Mouse (Mus musculus): Measurements from ENCODE around the gene Sh3tc1.
A peak's percentile ranks its signal among the peaks of the same experiment; 100 is the strongest.

Sh3tc1 gene

GRCm38 (mm10) chr5:35755131-35755733 is 15.4 kb upstream of the Sh3tc1 start:
- peak; percentile 90 for DNase-seq (ENCODE audit: low read depth, low spot score)

DNA sequence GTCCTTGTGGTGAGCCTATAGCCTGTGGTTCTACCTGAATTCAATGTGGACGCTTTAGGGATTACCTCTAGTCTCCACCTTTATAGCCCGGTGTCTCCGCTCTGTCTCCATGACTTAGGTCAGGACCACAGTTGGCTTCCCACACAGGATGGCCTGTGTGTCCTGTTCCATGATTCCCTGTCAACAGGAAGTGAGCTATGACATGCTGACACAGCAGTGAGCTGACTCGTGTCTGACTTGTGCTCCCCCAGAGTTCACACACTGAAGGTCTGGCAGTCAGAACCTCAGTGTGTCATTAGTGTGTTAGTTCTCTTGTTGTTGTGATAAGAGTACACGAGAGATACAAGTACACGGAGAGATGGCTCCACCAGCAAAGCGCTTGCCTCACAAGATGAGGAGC is 11.2 kb upstream of the Sh3tc1 start:
- DNase-seq (ENCODE audit: low read depth, low spot score) = no peak

DNA sequence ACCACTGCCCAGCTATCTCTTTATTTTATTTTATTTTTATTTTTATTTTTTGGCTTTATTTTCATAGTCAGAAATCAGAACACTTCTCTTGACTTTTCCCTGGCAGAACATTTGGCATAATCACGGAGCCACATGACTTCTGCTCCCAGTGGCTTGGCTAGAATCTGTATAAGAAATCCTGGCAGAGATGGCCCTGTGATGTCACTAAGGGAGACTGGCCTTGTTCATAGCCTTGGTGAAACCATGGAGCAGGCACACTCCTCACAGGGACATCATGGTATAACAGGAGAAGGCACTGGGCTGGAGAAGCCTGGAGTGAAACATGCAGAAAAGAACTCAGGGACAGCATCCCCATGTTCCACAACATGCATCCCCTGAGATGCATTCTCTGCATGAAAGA is 10.2 kb upstream of the Sh3tc1 start:
- no peak for DNase-seq (ENCODE audit: low read depth, low spot score)

DNA sequence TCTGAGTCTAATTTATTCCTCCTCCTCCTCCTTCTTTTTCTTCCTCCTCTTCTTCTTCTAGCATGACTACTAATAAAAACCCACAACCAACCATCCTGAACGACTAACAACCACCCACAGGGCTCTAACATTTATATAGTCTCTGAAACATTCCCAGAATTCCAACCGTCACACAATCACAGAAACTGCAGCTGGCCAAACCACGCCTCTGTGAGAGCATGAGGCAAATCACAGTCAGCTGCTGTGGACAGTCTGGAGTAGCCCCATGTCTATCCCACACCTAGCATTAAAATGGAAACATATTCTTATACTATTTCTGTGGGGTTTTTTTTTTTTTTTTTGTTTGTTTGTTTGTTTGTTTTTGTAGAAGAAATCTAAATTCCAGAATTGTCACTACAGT is 9.6 kb upstream of the Sh3tc1 start:
- no peak for DNase-seq (ENCODE audit: low read depth, low spot score)

DNA sequence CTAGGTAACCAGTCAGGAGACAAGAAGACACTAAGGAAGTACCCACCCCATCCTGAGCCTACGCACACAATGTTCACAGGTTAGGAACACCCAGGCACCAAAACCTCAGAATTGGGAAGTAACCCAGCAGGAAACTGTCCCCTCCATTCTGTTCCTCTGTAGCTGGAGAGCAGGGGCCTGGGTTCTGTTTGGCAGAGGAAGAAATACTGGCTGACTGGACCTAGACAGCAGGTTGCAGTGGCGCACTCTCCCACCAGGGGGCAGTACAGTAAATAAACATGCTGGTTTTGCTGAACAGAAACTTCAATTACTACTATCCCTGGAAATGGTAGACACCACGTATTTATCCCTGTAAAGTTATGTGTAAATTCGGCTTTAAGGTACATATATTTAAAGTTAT is 7.1 kb upstream of the Sh3tc1 start:
- DNase-seq (ENCODE audit: low read depth, low spot score) = peak; percentile 67

DNA sequence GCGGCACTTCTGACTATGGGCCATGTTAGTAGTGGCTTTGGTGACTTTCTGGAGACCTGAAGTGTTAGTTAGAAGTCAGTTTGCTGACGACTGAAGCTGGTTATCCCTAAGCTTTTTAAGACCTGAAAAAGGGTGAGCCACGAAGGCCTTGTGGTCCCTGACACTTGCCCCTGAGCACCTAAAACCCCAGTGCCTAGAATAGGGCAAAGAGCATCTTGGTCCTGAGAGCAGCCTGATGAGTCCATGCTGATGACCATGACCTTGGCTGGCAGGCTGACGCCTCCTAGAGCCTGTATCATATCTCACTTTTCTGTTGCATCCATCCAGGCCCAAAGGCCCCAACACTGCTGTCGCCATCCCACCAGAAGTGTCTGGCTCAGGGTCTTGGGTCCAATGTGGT is 5.6 kb upstream of the Sh3tc1 start:
- DNase-seq (ENCODE audit: low read depth, low spot score) = no peak

GRCm38 (mm10) chr5:35743990-35744722 is 4.4 kb upstream of the Sh3tc1 start:
- DNase-seq (ENCODE audit: low read depth, low spot score) = no peak

GRCm38 (mm10) chr5:35743238-35743951 is 3.6 kb upstream of the Sh3tc1 start:
- DNase-seq (ENCODE audit: low read depth, low spot score) = no peak

GRCm38 (mm10) chr5:35741225-35741820 is 1.5 kb upstream of the Sh3tc1 start:
- DNase-seq (ENCODE audit: low read depth, low spot score) = peak; percentile 44

DNA sequence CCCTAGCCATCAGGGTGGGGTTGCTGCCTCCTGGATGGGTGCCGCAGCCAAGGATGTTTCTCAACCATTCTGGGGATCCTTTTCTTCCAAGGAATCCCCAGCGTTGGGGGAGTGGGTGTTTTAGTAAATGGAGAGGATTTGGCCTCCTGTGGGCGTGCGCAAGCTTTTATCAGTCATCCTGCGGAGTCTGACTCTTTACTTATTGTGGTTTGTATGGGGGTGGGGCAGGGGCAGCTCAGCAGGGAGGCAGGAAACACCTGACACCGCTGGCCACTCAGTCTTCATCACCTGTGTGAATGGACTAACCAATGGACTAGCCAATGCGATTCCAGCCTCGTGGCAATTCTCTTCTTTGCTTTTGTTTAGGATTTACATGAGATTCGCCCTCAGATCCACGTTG is 929 bp upstream of the Sh3tc1 start:
- no peak for DNase-seq (ENCODE audit: low read depth, low spot score)

DNA sequence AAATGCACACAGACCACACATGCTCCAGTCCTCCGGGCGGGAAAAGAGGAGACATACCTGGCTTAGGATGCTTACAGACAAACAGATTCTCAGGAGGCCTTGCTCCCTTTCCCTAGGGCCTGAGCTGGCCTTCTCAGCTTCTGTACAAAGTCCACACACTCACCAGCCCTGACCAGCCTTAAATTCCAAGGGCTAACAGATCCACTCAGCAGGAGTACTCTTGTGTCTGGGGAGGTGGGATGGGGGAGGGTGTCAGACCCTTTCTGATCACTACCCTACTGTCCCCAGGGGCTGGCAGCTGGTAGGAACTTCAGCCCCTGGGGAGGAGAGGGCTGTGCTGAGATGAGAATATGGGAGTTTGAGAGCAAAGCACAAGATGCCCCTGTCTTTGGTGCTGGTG is 782 bp downstream of the Sh3tc1 start:
- no peak for DNase-seq (ENCODE audit: low read depth, low spot score)

GRCm38 (mm10) chr5:35737231-35737901 is 2.4 kb downstream of the Sh3tc1 start:
- no peak for DNase-seq (ENCODE audit: low read depth, low spot score)

GRCm38 (mm10) chr5:35733523-35733922 is 6.3 kb downstream of the Sh3tc1 start:
- no peak for DNase-seq (ENCODE audit: low read depth, low spot score)

DNA sequence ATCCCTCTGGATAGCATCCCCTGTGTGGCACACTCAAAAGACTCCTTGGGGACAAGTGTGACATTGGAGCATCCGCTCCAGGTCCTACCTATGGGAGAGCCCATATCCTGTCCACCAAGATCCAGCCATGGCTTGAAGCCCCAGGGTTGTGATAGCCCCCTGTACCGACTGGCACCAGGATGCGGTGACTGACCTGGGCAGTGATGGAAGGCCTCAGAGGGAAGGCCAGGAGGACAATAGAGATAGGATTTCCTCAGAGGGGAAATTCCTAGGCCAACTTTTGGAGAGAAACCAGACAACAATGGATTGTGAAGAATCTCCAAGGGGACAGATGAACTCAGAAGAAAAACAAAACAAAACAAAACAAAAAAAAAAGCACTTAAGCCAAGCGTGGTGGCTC is 8.8 kb downstream of the Sh3tc1 start:
- no peak for DNase-seq (ENCODE audit: low read depth, low spot score)

DNA sequence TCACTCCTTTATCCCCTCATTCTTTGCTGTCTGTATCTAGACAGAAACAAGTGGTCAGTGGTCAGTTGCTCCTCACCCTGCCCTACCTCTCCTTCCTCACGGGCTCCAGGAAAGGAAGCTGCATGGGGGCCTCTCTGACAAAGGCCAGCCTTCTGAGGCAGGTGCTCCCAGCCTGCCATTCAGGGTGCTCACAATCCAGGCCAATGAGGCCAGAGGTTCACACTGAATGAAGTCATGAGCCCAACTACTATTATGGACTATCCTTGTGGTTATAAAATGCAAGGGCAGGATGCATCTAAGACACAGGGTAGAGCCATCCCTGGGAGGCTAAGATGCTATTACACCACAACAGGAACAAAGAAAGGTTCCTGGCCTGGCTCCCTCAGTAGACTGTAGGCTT is 9.2 kb downstream of the Sh3tc1 start:
- DNase-seq (ENCODE audit: low read depth, low spot score) = no peak

- no peak for DNase-seq (ENCODE audit: low read depth, low spot score)
Measured at GRCm38 (mm10) chr5:35729844-35730243, 9.9 kb downstream of the Sh3tc1 start.

DNA sequence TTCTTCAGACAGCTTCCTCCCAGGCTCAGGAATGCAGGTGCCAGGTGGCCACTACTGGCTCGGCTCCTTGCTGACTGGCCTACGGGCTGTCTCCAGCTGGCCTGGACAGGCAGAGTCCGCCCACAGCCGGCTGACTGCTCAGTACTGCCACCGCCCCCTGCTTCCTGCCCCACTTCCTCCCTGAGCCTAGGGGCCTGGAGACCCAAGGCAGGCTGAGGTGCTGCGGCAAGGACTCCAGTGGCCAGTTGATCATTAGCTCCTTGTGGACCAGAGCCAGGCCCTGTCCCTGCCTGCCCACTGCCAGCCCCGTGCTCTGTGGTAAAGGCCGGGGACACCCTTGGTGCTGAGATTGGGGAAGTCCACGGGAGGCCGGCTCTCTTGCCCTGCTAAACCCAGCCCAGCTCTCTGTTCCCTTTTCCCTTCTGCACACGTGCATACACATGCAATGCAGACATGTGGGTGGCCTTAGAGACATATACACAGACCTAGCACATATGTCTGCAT is 10.8 kb downstream of the Sh3tc1 start:
- DNase-seq (ENCODE audit: low read depth, low spot score) = no peak

- DNase-seq (ENCODE audit: low read depth, low spot score) = no peak
Measured at GRCm38 (mm10) chr5:35728344-35728956, 11.3 kb downstream of the Sh3tc1 start.

GRCm38 (mm10) chr5:35727447-35727846 is 12.3 kb downstream of the Sh3tc1 start:
- DNase-seq (ENCODE audit: low read depth, low spot score) = no peak

- no peak for DNase-seq (ENCODE audit: low read depth, low spot score)
Measured at GRCm38 (mm10) chr5:35725840-35726239, 13.9 kb downstream of the Sh3tc1 start.

GRCm38 (mm10) chr5:35723900-35724299 is 15.9 kb downstream of the Sh3tc1 start:
- no peak for DNase-seq (ENCODE audit: low read depth, low spot score)
